Mouse (Mus musculus) gastrocnemius, postnatal 36 days (tissue): Measurements from ENCODE around the gene Chmp6. TPM values are rescaled to one million over a fixed set of nuclear protein-coding genes. Genes with fewer than 3 reads are reported as not detected.

Experiments used
- DNase-seq, 2 experiments: peaks; one replicate each; pipeline ENCODE4 v3.0.0; 2022
- intact Hi-C: fragments of 180-260 bp; cut with DNase I; formaldehyde crosslinking; loops from one replicate; pipeline ENCODE4 v1.15.1; 2025
- total RNA-seq, 2 experiments: library from RNA; stranded (reverse); gene quantifications; 2 replicates each; pipeline ENCODE4 v1.2.3; 2021

The Chmp6 gene
- total RNA-seq, 2 experiments from 2014 or later, result 23.6 to 28.6 TPM

- DNase-seq, result no peak
- intact Hi-C loops, result loop anchor here (1.0 kb wide), 1 partner anchor 402 kb away; no protein-coding TSS in a partner anchor
Measured at GRCm38 (mm10) chr11:119905794-119906193, 7.4 kb upstream of the Chmp6 start.

GRCm38 (mm10) chr11:119907006-119907650 is 6.1 kb upstream of the Chmp6 start:
- intact Hi-C loops, result no loop called here
- DNase-seq, result no peak

- DNase-seq, result no peak
- intact Hi-C loops, result no loop called here
Measured at GRCm38 (mm10) chr11:119907711-119908110, 5.5 kb upstream of the Chmp6 start.

- intact Hi-C loops, result loop anchor here (1.0 kb wide), 1 partner anchor 82 kb away; no protein-coding TSS in a partner anchor
- DNase-seq, result no peak
Measured at GRCm38 (mm10) chr11:119909436-119909835, 3.8 kb upstream of the Chmp6 start.

GRCm38 (mm10) chr11:119912845-119913244 is 396 bp upstream of the Chmp6 start:
- intact Hi-C loops, result no loop called here

GRCm38 (mm10) chr11:119913935-119914314 is 684 bp downstream of the Chmp6 start:
- intact Hi-C loops, result no loop called here
- no peak for DNase-seq

More at GRCm38 (mm10) chr11:119912845-119913244, 396 bp upstream of the Chmp6 start:
- DNase-seq, result no peak

GRCm38 (mm10) chr11:119914381-119914780 is 1.1 kb downstream of the Chmp6 start:
- intact Hi-C loops, result no loop called here

GRCm38 (mm10) chr11:119915666-119916065 is 2.4 kb downstream of the Chmp6 start:
- no peak for DNase-seq
- intact Hi-C loops, result no loop called here

More at GRCm38 (mm10) chr11:119914381-119914780, 1.1 kb downstream of the Chmp6 start:
- DNase-seq, result no peak

GRCm38 (mm10) chr11:119916102-119916790 is 3.0 kb downstream of the Chmp6 start:
- DNase-seq, result peak in 1 of 2 experiments; percentile 49
- intact Hi-C loops, result no loop called here

- intact Hi-C loops, result no loop called here
- DNase-seq, result no peak
Measured at GRCm38 (mm10) chr11:119916834-119917469, 3.7 kb downstream of the Chmp6 start.

- intact Hi-C loops, result no loop called here
- DNase-seq, result no peak
Measured at GRCm38 (mm10) chr11:119918521-119918920, 5.3 kb downstream of the Chmp6 start.

- no peak for DNase-seq
- intact Hi-C loops, result no loop called here
Measured at GRCm38 (mm10) chr11:119919432-119919831, 6.2 kb downstream of the Chmp6 start.

- intact Hi-C loops, result no loop called here
Measured at GRCm38 (mm10) chr11:119919897-119920296, 6.7 kb downstream of the Chmp6 start.

GRCm38 (mm10) chr11:119920668-119921067 is 7.4 kb downstream of the Chmp6 start:
- no peak for DNase-seq
- intact Hi-C loops, result no loop called here

More at GRCm38 (mm10) chr11:119919897-119920296, 6.7 kb downstream of the Chmp6 start:
- DNase-seq, result peak; percentile 53 to 68

GRCm38 (mm10) chr11:119925176-119925575 is 11.9 kb downstream of the Chmp6 start:
- intact Hi-C loops, result no loop called here
- DNase-seq, result no peak

- DNase-seq, result no peak
- intact Hi-C loops, result no loop called here
Measured at GRCm38 (mm10) chr11:119926762-119927161, 13.5 kb downstream of the Chmp6 start.

GRCm38 (mm10) chr11:119928023-119928681 is 14.9 kb downstream of the Chmp6 start:
- peak in 1 of 2 experiments; percentile 47 for DNase-seq
- intact Hi-C loops, result no loop called here

GRCm38 (mm10) chr11:119929603-119930265 is 16.5 kb downstream of the Chmp6 start:
- DNase-seq, result no peak
- intact Hi-C loops, result no loop called here

GRCm38 (mm10) chr11:119931809-119932208 is 18.6 kb downstream of the Chmp6 start:
- no peak for DNase-seq
- intact Hi-C loops, result no loop called here

- intact Hi-C loops, result no loop called here
- DNase-seq, result peak in 1 of 2 experiments; percentile 52
Measured at GRCm38 (mm10) chr11:119933142-119933541, 19.9 kb downstream of the Chmp6 start.
